Mouse (Mus musculus) fibroblast of lung, adult 2 months (primary cell): ENCODE measurements around the gene Il2ra.

Experiments used
- DNase-seq: peaks from one replicate; pipeline ENCODE4 v3.0.0-alpha.2; 2011; ENCODE audit warnings: low read depth

Il2ra gene

DNA sequence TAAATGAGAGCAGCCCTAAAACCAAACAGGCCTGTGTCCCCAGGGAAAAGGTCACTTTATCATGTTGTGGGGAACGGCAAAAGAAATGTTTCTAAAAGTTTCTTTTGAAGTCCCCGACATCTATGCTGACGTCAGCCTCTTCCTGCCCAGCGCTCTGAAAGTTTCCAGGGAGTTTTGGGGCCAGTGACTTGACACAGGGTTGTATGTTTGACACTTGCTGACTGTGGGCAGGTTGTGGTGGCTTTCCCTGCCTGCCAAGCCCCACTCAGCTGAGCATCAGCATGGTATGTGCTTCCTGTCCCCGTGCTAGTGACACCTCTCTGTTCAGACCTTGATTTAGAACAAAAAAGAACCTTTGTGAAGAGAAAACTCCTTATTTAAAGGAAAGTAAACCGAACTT lies 10.7 kb downstream of the Il2ra start:
- DNase-seq = no peak

DNA sequence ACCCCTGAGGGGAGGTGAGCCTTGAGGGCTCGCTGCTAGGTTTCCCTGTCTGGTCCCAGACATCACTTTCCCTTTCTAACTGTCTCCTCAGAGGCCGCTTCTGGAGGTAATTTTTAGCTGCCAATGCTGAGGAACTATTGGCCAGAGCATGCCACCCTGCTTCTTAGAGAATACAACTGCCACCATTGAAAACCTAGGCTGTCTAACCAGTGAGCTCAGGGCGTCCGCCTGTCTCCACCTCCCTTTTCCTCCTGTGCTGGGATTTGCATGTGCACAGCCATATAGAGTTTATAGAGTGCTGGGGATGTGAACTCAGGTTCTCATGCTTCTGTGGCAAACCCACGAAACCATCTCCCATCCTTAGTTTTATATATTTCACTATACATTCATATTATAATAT lies 11.2 kb downstream of the Il2ra start:
- no peak for DNase-seq

DNA sequence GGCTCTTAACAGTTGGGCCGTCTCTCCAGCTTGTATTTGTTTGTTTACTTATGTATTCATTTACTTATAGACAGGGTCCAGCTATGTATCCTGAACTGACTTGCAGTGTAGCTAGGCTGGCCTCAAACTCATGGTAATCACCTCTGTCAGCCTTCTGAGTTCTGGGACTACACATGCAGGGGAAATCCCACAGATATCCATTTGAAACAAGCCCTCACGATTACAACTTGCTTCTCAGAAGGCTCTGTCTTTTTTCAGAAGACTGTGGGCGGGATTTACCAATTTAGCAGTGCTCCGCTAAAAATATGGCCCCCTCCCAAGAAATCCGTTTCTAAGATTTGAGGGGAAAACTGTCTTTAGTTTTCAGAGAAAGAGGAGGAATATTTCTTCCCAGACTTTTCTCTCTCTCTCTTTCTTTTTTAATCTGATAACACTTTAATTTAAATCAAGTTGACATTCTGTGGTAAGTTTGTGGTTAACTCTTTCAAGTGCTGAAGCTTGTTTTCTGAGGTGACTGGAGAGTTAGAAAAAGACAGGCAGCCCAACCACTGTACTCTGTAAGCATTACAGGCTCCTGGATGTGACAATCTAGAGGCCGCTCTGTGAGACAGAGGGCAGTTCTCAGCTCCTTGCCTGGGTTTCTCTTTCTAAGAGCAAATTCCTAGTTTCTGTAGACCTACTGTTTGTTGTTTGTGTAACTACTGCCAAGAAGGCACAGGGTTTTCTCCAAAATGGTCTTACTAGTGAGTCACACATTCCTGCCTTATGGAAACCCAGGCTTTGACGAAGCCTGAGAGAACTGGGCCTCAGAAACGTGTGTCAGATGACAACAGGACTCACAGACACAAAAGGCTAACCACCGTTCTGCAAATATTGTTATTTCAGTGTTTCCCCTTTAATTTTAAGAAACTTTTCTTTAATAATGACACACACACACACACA lies 12.7 kb downstream of the Il2ra start:
- peak; percentile 40 for DNase-seq

DNA sequence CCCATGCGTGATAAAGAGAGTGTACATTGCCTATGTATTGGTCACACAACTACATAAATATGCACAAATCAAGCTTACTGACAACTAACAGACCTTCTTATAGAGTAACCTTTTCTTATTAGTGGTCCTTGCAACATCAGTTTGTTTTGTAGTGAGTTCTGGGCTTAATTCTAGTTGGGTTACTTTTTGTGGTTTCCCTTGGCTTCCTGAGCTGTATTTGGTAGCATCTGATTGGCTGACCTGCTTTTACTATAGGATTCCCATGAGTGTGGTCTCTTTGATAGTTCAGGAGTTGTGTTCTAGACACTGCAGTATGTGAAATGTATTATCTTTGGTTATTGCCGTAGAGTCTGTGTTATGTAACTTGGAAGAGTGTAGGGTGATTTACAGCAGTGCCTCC lies 15.0 kb downstream of the Il2ra start:
- DNase-seq = no peak

DNA sequence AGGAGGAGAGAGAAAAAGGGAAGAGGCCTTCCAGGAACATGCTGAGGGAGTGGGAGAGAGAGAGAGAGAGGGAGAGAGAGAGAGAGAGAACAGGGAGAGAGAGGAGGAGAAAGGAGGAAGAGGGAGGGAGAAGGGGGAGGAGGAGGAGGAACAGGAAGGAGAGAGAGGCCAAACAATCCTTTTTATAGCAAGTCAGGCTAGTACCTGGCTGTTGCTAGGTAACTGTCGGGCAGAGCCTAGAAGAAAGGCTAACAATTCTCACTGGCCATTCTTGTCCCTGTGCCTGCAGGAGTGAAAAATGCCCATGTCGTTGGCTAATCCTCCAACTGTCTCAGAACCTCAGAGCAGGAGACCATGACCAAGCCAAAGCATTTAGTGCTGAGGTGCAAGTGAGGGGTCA lies 16.7 kb downstream of the Il2ra start:
- no peak for DNase-seq

DNA sequence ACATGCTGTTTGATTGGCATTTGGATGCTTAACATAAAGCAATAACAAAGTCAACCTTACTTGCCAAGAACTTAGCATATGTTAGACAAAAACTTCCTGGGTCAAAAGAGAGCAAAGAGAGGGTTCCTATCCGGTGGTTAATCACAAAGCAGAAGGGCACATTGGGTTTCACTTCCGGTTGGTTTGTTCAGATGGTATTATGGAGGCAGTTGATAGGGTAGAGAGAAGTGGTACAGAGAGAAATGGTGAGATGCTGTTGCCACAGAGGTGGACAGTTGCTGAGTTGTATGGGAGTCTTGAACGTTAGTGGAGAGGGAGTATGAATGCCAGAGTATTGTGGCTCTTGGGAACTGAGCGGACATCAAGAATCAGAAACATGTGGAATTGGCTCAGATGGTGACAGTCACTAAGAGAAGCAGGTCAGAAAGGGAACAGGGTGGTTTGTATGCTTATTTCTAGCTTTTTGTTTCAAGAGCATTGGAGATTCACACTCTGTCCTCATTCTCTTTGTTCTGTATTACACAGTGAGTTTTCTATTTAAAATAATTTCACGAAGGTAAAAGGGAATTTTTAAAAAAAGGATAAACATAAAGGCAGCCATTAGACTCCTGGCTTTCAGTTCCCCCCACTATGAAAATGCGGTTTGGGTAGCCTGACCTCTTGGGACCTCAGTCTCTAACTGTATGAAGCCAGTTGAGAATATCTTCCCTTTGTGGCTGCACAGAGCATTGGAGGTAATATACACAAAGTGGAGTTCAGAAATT lies 19.7 kb downstream of the Il2ra start:
- no peak for DNase-seq

DNA sequence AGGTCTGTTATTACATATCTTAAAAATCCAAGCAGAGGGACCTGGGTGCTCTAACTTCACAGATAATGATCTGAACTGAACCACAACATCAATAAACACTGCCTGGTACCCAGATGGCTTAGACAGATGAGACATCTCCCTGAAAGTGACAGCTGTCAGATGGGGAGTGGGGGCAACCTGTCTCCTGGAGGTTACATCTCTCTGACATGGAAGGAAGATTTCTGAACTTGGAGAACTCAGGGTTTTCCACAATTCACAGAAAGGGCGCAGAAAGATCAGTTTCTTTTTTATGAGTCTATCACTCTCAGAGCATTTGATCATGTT lies 20.3 kb downstream of the Il2ra start:
- DNase-seq = no peak

DNA sequence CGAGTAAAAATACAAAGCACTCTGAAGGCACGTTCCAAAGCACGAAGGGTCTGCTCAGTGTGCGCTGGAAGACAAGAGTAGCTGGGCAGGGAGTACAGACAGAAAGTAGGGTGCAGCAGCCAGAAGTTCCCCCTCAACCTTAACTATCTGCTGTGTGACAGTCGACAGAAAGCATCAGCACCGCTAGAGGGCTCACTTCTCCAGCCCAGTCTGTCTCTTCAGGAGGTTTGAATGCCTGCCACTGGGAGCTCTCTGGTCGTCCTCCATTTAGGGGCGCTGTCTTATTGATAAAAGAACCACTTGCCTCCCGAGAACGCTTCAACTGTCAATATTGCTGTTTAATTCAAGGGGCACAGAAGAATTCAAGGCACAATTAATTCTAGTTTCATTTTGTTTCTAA lies 21.4 kb downstream of the Il2ra start:
- DNase-seq = peak; percentile 36

DNA sequence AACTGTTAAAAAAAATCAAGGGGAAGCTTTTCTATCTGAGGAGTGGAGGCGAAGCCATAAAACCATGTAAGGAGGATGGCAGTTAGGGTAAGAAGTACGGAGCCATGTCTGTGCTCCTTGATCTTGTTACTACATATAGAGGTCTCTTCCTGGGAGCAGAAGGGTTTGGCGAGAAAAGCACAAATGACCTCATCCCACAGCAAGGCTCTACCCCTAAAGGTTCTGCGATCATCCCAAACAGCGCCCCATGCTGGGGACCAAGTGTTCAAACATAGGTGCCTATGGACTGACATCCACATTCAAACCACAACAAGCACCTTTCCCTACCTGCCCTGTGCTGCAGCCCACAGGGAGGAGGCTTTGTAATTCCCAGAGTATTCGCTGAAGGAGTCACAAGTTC lies 21.8 kb downstream of the Il2ra start:
- DNase-seq = no peak

DNA sequence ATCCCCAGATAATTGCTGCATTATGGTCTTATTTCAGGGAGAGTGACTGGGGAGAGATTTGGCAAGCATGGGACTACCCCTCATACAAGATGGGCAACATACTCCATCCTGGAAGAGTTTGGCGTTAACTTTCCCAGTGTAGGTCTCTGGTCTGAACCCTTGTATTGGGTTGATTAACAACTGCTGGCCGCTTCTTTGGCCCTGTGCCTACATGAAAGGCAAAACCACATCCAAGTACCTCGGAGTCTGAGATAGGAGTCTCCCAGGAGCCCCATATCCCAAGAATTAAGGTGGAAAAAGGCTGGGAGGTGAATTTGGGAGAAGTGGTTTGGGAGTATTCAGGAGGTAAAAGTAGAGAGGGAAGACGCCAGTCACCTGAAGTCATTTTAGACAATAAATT lies 22.2 kb downstream of the Il2ra start:
- no peak for DNase-seq

DNA sequence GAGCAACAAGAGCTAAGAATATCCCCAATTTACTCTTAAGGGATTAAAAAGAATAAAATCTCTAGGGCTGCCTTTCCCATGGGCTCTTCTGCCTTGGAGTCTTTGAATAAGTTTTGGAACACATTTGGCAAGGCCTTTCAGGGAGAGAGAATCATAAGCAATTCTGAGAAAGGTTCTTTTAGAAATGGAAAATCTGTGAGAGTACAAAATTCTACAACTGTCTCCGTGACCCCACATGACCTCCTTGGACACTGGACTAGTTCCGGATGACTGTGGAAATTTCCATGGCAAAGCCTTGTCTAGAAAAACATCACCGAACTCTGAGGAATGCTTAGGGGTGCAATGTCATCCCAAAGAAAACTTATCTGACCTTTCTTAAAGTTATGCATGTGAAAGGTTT lies 22.7 kb downstream of the Il2ra start:
- no peak for DNase-seq

DNA sequence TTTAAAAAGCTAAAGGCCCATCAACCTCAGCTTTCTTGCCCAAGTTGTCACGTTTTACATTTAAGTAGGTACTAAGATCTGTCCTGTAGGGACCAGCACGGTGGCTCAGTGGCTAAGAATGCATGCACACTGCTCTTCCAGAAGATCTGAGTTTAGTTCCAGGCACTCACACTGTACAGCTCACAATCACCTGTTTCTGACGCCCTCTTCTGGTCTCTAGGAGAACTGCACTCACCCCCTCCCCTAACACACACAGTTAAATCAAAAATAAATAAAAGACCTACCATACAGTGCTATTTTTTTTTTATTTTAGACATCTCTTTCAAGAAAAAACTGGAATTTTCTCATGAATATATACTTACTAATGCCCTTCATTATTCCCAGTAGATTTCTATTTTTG lies 29.5 kb downstream of the Il2ra start:
- DNase-seq = no peak

DNA sequence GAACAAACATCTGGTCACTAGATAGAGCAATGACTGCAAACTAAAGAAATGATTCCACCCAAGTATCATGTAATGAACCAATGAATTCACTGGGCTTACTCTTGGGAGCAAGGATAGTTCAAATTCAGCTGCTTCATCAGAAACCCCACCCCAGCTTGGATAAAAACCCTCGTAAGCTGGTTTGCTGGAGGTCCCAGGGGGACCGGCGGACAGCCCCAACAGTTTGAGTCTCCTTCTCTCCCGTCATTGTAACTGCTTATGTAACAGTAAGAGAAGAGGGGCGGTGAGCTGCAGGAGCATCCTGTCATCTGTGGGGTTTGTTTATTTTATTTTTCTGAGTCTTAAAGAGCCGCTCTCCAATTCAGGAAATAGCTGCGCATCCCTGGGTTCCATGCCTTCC lies 37.0 kb downstream of the Il2ra start:
- no peak for DNase-seq

DNA sequence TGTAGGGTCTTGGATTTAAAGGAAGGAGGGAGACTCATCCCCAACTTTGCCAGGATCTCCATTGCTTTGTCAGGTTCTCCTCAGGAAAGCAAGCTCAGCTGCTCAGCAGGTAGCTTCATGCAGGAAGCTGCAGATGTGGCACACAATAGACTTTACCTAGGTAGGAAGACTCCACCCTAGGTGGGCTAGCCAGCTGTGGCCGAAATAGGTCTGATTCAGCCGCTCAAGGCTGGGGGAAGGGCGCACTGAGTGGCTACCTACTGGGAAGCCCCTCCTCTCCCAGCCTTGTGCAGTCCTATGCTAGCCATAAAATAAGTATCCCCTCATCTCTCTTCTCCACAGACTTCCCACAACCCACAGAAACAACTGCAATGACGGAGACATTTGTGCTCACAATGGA lies 40.1 kb downstream of the Il2ra start:
- DNase-seq = no peak

DNA sequence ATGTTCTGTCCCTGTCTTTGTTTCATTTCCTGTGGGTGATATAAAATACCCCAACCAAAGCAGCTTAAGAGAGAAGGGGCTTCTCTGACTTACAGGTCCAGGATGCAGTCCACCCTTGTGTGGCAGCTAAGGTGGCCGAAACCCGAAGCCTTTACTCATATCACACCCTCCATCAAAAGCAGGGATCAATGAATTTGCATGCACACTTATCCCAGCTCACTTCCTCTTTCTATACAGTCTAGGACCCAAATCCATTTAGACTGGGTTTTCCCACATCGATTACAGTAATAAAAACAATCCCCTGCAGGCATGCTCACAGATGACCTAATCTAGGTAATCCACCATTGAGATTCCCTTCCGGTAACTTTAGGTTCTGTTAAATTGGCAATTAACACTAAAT lies 43.9 kb downstream of the Il2ra start:
- no peak for DNase-seq

DNA sequence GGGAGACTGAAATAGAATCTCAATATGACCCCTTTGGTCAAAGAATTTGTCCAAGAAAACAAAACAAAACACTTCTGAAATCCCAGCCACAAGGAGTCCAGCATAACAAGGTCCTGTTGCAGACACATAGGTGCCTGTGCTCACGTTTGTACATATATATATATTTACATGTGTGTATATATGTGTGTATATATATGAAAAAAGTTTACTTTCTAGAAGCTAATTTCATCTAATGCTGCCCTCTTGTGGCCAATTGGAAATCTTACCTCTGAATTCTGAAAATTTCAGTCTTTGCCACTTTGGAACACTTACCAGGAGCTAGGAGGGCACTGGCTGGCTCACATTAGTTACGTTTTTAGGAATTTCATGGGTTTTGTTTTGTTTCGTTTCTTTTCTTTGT lies 44.8 kb downstream of the Il2ra start:
- no peak for DNase-seq

DNA sequence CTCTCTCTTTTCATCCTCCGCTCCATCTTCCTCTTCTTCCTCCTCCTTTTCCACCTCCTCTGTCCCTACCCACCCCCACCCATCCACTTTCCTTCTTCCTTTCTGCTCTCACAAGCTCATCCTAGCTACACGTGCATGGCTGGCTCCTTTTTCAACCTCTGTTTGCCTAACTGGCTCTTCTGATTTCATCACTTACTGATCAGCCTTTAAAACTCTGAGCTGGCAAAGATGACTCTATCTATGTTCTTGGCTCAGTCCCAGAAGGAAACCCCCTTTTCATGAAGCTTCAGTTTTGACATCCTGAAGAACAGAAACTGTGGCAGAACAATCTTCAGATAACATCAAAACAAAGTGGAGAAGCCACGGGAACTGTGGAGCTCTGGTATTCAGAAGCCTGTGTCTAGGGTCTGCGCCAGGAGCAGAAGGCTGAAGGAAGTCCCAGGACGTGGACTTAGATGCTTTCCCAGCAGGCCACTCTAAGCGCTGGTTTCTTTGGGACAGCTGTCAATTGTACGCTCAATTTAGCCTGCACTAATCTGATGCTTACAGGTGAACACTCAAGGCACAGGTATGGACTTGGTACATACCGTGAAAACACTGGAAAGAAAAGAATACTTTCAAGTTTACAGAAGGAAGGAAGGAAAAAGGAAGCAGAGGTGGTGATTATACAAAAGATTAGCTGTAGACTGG lies 47.7 kb downstream of the Il2ra start:
- no peak for DNase-seq

DNA sequence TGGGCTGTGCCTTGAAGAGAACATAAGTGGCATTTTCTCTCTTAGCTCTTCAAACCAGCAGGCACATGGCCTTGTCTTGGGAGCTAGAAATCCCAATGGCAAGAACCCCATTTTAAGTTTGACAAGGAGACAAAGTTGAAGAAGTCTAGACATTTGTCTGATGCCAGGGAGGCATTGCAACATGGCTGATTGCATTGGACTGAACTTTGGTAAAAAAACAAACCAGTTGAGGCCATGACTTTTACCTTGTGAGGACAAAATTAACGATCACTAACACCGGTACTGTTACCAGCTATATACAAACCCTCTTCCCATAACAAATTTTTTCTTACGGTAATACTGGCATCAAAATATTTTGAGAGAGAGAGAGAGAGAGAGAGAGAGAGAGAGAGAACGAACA lies 50.7 kb downstream of the Il2ra start:
- no peak for DNase-seq

DNA sequence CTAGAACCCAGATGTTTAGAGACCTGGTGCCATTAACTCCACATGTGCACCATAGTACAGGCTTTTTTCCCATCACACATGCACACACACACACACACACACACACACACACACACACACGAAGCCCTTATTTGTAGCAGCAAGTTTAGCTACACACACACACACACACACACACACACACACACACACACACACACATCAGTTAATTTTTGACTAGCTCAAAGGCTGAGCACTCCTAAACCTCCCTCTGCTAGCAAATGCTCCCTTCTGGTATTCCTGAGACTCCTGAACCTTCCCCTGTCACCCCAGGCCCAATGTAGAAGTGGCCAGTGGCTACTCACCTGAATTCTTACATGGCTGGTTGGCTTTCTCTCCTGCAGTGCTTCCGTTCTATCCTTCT lies 51.5 kb downstream of the Il2ra start:
- DNase-seq = no peak

DNA sequence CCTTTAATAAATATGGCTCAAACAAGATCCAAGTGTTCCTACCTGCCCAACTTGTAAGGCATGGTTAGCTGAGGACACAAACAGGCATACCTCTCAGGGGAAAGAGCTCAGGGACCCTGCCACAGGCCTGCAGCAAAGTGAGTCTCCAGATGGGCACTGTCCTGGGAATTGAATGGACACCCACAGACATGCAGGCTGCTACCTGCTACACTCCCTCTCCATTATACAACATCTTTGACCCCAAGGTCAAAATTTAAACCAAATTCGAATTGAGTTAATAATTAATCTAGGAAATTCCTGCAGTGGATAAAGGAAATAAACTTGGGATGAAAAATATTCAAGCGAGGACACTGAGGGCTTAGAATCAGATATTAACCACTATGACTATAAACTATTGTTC lies 53.3 kb downstream of the Il2ra start:
- no peak for DNase-seq

DNA sequence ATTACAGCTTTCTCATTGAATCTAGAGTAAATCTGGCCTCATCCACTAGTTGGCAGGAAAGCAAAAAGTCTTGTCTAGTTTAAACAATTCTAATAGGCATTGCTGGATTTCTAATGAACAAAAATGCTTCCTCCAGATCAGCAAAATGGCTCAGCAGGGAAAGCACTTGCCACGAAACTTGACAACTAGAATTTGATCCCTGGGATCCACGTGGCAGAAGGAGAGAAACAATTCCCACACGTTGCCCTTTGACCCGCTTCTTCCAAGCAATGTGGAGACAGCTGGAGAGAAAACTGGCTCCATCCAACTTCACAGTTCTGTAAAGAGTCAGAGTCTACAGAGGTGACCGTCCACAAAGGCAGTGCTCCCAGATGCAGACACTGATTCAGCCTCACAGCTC lies 56.4 kb downstream of the Il2ra start:
- DNase-seq = no peak

DNA sequence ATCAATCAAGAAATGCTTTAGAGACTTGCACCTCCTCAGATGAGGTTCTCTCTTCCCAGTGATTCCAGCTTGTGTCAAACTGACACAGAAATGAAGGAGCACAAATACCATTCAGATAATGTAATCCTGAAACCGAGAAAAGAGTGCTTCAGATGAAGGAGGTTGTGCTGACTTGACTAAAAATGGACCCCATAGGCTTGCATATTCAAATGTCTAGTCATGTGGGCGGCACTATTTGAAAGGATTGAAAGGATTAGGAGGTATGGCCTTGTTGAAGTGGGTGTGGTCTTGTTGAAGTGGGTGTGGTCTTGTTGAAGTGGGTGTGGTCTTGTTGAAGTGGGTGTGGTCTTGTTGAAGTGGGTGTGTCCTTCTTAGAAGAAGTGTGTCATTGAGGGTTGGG lies 57.3 kb downstream of the Il2ra start:
- no peak for DNase-seq
